Mouse (Mus musculus): ENCODE results near the gene Hist2h2ac. TPM values are rescaled to one million over a fixed set of nuclear protein-coding genes. Genes with fewer than 3 reads are reported as not detected.
A peak's percentile ranks its signal among the peaks of the same experiment; 100 is the strongest.
"Not testable (repeated sequence)": the region's sequence is repeated elsewhere in the genome, so short reads cannot be mapped to it uniquely, and the experiment has no call there.

Gene Hist2h2ac
- polyA plus RNA-seq, 1 experiment, result 0.76 TPM

DNA sequence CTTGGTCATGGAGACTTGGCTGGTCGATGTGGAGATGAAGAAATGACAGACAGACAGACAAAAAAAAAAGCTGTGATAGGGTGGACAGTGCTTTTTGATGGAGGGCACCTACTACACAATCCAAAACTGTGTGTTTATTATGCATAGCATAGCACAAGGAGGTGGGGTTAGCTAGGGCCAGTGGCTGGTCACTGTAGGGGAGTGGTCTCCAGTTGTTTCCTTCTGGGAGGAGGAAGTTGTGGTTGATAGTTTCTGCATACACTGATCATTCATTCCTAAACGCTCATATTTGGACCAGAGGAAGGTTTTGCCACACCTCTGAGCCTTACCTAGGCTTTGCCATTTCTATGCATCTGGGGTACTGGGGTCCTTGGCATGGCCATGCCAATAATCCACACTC is 9.7 kb upstream of the Hist2h2ac start:
- DNase-seq (ENCODE audit: low spot score), result no peak

DNA sequence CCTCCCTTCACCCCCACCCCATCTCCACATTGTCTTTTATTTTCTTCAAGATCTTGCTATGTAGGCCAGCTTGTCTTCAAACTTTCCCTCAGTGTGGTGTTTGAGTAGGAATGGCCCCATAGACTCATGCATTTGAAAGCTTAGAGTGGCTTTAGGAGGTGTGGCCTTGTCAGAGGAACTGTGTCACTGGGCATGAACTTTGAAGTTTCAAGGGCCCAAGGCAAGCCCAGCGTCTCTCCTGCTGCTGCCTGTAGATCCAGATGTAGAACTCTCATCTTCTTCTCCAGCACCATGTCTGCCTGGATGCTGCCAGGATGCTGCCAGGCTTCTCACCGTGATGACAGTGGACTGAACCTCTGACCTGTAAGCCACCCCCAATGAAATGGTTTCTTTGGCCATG is 8.1 kb upstream of the Hist2h2ac start:
- no peak for DNase-seq (ENCODE audit: low spot score)

DNA sequence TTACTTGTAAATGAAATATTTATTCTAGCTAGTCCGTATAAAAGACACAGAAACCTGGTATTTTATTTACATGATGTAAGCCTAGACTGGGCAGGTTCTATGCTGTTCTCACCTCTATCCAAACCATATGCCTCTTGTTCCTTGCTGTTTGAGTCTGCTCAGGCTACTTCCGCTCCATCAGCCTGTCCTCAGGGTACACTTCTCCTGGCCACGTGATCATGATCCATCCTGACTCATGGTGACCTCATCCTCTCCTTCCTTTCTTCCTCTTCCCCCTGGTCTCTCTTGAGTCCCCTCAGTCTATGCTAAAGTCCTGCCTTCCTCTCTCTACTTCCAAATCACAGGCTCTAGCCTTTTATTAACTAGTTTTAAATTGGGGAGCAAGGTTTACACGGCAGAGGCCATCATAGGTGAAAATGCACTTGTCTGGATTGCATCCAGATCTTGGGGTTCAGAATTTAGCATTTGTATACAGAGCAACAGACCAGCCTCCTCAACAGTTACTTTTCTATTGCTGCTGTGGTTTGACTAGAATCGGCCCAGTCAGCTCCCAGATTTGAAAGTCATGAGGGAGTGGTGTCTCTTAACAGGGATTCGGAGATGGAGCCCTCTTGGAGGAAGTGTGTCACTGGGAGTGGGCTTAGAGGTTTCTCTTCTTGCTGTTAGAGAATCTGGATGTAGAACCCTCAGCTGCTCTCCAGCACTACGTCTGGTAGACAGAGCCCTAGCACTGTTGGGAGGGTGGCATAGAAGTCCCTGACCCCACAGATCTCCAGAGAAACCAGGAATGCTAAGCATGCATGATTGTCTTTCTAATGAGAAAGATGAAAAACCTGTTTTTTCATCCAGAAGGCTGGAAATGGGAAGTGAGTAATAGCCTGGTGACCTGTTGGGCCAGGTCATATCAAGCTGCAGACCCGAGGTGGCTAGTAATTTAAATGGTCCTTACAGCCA is 6.3 kb upstream of the Hist2h2ac start:
- DNase-seq (ENCODE audit: low spot score), result no peak

DNA sequence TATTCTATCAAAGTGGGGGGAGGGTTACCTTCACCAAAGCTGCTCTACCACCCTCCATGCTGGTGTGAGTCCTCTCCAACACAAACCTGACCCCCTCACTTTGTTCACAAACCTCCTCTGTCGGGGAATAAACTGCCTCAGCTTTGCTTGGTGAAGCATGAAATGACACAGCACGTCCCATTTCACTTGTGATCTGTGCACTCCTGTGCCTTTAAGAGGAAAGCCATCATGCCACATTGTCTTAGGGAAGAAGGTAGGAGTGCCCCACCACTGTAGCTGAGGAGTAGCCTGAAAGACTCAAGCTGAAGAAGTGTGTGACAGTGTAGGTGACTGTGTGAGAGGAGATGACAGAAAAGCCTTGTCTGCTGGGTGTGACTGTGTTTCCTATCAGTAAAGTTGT is 4.7 kb upstream of the Hist2h2ac start:
- DNase-seq (ENCODE audit: low spot score), result no peak

DNA sequence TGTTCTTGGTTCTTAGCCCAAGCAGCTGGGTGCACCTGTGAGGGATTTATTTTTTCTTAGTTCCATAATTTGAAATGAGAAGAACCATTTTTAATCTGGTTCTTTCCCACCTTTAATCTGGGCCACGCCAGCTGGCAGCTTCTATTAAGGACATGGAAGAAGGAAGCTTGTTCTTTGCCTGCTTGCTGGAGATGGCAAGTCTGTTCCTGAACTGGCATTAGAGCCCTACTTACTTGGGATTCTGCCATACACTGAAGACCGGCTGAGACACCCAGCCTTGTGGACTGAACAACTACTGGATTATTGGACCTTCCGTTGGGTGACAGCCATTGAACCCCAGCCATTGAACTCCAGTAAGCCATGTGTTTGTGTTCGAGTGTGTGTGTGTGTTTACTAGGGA is 2.1 kb upstream of the Hist2h2ac start:
- no peak for DNase-seq (ENCODE audit: low spot score)

DNA sequence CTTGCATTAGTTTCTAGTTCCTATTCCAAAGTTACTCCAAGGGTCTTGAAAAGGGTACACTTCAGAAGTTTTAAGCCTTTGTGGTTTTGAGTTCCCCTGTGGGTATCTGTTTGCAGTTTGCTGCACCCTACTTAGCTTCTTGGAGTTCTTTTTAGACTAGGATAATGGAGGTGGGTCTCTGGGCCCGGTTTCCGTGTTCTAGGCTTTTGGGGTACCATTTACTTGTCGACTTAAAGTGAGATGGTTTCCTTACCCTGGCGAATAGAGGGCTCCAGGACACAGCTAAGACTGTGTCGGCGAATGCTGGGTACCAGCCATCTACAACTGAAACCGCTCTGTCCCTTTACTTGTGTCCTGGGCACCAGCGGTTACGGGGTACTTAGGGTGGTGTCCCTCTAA is 959 bp upstream of the Hist2h2ac start:
- DNase-seq (ENCODE audit: low spot score), result no peak

DNA sequence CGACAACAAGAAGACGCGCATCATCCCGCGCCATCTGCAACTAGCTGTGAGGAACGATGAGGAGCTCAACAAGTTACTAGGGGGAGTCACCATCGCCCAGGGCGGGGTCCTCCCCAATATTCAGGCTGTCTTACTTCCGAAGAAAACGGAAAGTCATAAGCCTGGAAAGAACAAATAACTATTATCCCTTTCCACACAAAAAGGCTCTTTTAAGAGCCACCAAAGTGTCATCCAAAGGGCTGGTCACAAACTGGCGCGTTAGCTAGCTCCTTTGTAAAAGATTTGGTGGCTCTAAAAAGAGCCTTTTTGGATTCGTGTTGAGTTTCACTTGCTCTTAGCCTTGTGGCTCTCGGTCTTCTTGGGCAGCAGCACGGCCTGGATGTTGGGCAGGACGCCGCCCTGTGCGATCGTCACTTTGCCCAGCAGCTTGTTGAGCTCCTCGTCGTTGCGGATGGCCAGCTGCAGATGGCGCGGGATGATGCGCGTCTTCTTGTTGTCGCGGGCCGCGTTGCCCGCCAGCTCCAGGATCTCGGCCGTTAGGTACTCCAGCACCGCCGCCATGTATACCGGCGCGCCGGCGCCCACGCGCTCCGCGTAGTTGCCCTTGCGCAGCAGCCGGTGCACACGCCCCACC is 432 bp downstream of the Hist2h2ac start:
- peak; percentile 67 for DNase-seq (ENCODE audit: low spot score)

DNA sequence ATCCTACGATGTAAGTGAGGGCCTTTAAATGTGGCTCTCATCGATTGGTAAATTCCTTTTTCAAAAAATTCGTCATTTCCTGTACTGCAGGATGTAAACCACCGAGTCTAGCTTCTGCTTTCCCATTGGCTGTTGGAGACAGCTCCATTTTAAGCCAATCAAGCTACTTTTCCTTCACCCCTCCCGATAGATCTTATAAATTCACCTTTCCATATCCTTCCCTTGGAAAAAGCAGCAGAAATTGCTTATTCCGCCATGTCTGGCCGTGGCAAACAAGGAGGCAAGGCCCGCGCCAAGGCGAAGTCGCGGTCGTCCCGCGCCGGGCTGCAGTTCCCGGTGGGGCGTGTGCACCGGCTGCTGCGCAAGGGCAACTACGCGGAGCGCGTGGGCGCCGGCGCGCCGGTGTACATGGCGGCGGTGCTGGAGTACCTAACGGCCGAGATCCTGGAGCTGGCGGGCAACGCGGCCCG is 984 bp downstream of the Hist2h2ac start, which contains the start of the genes Bola1 and Hist2h2ab:
TSS of gene Bola1 (minus strand) at position 49 of the 470 bp plus-strand sequence.
TSS of gene Hist2h2ab (plus strand) at position 205 of the 470 bp plus-strand sequence.
- DNase-seq (ENCODE audit: low spot score), result peak; percentile 84

DNA sequence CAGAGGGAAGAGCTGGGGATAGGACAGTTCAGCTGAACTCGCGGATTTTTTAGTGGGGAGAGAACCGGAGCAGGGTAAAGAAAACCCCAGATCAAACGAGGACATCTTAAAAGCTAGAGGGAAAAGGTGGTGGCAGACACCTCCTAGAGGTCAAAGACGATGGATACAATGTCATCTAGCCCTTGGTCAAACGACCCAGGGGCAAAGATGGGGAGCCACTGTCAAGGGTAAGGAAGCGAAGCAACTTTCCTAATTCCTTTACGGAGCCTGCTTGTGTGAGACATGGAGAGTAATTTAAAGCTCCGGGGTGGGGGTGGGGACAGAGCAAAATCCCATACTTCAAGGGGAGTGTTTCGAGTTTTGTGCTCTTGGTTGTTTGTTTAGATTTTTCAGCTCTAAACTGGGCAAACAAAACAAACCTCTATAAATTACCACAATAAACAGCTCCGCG is 1.5 kb downstream of the Hist2h2ac start:
- DNase-seq (ENCODE audit: low spot score), result no peak

DNA sequence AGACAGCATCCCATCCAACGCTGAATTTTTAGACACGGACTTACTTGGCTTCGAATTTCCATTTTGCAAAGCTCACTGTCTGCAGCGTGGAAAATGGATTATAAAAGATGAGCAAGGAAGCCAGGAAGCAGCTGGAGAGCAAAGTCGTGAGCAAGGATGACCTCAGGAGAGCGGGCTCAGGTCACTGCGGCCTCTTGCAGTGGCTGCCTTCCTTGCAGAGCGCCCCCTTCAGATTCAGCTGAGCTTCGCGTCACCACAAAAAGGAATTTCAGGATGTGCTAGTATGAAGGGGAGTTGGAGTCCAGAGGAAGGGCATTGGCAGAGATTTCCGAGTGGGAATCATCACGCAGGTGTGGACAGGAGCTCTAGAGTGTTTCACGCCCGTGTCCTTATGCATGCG is 11.4 kb downstream of the Hist2h2ac start:
- no peak for DNase-seq (ENCODE audit: low spot score)

DNA sequence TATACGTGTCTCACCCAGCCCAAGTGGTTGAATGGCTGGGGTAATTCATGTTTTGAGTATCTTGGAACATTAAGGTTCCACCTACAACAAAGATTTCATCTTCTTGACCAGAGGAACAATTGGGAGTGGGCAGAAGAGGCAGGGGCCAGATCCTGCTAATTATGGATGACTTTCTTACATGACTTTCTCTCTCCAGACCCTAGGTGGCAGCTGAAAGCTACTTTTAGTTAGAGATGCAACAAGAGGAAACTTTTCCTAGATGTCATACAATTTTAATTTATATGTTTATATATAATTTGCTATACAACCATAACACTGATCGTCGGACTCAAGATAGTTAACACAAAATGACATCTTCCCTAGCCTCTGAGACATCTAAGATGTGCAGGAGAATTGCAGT is 12.9 kb downstream of the Hist2h2ac start:
- DNase-seq (ENCODE audit: low spot score), result no peak

DNA sequence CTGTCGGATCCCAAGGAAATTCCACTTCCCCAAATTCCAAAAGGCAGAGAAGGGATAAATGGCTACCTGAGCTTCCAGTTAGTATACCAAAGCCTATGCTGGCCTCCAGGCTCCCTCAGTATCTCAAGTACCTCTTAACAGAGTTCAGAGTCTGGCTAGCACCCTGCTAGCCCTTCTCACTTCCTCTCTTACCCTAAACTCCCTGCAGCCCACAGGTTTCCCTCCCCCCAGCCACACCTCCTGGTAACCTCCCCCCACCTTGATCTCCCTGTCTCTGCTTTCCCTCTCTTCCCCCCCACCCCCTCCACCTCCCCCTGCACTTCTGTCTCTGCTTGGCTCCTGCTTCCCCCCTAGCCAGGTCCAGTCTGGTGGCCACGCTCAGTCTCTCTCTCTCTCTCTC is 20.9 kb downstream of the Hist2h2ac start:
- no peak for DNase-seq (ENCODE audit: low spot score)

DNA sequence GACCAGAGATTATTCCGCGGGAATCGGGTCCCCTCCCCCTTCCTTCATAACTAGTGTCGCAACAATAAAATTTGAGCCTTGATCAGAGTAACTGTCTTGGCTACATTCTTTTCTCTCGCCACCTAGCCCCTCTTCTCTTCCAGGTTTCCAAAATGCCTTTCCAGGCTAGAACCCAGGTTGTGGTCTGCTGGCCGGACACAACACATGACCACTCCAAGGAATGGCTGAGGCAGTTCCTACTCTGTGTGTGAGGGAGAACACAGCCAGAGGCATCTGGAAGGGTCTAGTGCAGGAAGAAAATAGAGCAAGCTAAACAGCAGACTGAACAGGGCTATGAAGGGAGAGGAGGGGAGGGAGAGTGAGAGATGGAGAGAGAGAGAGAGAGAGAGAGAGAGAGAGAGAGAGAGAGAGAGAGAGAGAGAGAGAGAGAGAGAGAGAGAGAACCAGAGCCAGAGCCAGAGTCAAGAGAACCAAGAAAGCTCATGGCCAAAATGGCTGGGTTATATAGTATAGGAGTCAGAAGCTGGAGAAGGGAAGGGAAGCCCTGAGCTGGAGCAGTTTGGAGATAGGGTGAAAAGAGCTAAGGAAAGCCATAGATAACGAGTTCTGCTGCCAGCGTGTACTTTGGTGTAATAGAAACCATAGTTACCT is 22.0 kb downstream of the Hist2h2ac start:
- DNase-seq (ENCODE audit: low spot score), result not testable (repeated sequence)

DNA sequence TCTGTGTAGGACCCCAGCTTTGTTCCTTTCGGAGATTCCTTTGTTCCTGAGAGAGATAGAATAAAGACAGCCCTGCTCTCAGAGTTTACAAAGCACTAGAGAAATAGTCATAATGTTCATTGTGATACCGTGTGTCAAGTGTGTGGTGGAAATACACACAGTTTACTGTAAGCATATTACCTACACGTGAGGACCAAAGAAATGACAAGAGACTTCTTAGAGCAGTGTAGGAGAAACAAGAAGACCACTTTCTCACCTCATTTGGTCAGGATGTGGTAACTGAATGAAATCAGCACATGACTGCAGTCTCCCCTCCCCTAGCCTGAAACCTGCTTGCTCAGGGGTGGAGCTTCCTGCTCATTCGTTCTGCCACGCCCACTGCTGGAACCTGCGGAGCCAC is 22.5 kb downstream of the Hist2h2ac start:
- no peak for DNase-seq (ENCODE audit: low spot score)

DNA sequence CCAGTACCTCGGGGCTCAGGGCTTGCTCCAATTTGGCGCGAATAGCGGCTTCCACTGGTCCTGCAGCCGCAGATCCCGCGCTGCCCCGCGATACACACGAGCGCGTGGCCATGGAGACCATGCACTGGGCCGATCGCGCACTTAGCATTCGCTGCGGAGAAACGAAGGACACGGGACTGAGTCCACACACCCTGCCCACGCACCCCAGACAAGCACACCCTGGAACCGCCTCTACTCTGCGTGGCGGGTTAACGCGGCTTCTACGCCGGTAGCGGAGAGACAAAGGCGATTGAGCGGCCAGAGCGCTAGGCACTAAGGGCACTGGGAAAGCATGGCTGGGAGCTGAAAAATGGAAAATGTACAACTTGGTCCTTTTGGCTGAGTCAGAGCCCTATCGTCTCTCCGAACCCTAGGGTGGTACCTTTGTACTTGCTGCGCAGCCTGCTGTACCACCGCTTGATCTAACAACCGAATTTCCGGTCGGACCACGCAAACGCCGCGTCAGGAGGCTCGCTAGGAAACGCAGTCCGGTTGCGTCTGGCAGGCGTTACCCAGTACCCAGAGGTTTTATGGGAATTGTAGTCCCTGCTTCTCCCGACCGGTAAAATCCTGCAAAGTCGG is 23.4 kb downstream of the Hist2h2ac start:
- peak; percentile 73 for DNase-seq (ENCODE audit: low spot score)

DNA sequence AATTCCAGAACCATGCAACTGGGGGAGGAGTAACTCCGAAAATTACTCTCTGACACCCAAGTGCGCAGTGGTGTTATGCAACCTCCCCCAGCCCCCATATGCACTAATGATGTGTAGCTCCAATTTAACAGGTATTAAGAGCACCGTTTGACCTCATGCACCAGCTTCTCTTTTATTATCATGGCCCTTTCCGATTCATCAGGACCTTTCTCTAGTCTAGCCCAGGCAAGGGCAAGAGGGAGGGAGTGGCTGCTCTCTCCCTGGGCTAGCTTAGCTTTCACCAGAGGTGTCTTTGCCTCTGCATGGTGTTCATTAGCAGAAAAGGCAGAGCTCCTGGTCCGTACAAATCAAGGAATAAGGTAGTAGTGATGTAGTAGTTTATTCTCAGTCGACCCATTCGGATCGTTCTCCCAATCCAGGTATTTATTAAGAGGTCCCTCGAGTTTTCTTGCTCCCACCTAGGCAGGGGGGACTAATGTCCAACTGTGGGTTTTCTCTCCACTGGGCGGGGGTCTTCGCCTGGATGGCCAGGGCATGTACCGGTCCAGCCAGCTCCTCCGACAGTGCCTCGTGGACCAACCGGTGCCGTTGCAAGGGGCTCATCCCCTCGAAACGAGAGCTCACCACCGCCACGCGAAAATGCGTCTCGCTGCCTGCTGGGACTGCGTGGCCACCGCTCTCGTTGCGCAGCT is 24.1 kb downstream of the Hist2h2ac start:
- DNase-seq (ENCODE audit: low spot score), result no peak

DNA sequence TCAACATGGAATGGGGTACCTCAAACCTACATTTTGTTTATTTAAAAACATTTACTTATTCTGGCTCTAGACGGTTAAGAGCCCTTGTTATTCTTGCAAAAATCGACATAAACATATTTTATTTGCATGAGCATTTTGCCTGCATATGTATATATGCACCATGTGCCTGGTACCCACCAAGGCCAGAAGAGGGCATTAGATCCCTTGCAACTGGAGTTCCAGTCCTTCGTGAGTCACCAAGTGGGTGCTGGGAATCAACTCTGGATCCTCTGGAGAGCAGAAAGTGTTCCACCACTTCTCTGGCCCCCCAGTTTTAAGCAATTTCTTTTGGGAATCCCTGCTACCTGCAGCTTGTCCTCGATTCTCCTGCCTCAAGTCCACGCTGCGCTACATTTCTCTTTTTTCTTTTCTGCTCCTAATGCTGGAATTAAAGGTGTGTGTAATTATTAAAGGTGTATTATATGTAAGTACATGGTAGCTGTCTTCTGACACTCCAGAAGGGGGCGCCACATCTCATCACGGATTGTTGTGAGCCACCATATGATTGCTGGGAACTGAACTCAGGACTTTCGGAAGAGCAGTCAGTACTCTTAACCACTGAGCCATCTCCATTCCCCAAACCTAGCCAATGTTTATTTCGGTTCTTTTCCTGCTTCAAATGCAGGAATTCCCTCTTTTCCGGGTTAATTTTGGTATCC is 24.9 kb downstream of the Hist2h2ac start:
- DNase-seq (ENCODE audit: low spot score), result no peak

DNA sequence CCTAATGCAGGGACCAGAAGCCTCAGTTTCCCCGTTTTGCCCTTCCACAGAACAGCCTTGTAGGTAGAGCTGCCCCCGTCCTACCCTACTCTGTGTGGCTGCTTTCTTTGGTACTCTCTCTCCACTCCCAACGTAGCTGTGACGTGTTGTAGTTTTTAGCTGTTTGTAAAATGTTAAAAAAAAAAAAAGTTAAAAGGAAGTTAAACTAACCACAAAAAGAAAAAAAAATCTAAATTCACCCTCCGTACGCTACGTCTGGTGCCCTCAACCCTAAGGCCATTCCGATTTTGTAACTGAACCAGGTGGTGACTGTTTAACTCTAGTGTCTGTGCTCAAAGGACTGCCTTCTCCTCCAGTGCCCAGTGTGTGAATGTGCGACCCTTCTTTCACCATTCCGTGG is 25.7 kb downstream of the Hist2h2ac start:
- no peak for DNase-seq (ENCODE audit: low spot score)

DNA sequence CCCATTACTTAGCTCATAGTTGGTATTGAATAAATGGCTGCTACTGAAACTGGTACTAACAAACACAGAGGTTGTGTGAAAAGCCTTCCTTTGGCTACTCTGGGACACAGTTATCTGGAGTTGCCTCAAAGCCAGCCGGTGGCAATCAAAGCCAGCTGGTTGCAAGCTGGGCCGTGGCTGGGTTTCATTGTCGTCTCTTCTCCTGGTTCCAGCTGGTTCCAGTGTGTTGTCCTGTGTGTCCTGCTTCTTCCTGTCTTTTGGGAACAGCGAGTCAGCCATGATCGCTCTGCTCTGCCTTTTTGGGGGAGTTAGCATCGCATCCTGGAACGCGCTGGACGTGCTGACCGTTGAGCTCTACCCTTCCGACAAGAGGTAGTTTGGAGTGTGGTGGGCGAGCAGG is 27.7 kb downstream of the Hist2h2ac start:
- DNase-seq (ENCODE audit: low spot score), result no peak

DNA sequence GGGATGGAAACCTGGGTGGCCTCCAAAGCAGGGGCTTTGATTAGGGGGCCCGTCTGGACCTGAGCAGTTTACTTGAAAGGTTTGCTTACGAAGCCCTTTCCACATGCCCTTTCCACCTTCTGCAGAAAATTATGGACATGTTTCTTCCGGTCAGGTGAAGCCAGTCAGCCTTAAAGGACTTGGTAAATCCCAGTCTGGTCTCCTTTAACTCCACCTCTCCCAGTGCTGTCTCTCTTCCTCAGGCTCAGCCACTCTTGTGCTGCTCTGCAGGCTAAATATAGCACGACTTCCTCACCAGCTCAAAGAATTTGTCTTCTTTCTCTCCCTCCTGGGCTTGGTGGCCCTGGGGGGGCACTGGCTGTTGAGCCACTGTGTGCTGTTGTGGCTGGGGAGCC is 38.3 kb downstream of the Hist2h2ac start:
- DNase-seq (ENCODE audit: low spot score), result no peak

Data from urinary bladder, adult 2 months (tissue).